In the genomic region with DNA sequence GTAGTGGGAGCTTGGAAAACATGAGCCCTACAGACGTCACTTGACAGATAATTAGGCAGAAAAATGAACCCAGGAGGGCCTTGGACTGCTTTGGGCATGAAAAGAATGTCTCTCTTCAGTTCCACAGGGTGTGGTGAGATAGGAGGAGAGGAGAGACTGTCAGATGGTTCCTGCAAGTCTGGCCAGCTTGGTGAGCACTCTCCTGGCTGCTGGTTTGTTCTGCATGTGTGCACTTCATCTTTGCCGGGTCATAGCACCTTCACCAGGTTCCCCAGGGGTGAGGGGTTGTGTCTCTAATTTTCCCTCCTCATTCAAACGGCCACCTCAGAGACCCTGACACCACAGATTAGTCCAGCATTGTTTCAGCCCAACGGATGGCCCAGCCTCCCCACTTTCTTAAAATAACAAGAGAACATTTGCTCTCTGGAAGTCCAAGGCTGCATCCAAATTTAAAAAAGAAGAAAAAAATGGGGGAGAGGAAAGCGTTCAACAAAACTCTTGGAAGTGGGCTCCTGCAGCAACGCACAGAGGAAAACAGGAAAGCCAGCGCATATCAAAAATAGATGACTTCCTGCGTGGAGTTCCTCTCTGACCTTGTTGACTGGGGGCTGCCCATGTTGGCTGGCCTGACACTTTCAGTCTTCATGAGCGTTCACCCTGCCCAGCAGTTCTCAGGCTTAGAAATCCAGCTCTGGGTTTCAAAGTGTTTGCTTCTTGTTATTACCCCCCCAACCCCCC, we compare ENCODE assay signal across 15 mouse cellular contexts.
A peak's percentile ranks its signal among the peaks of the same experiment; 100 is the strongest.
DNase-seq lines count a peak whose midpoint lies in the region; ATAC-seq and TF ChIP-seq lines count a peak whose summit lies in the region.
"Had no signal": no experiment of that assay in that cellular context is flagged by ENCODE, and none has a peak within 500 bp of the region (broad histone marks: within the 10 kb centered on the region; RNA-seq: fewer than 3 reads in every experiment).

No protein-coding gene starts in this region.

- no peaks in the 10 kb centered on the region for H3K36me3 ChIP-seq in liver, postnatal 0 days (replicated peaks; ENCODE audit: insufficient read depth, low read length)
- no peaks in the 10 kb centered on the region for H3K36me3 ChIP-seq in liver, embryonic 12.5 days
- no peaks in the 10 kb centered on the region for H3K36me3 ChIP-seq in kidney, postnatal 0 days (ENCODE audit: insufficient read depth, low read length)
- H3K36me3 ChIP-seq: embryonic facial prominence, embryonic 15.5 days; hindbrain, embryonic 15.5 days; limb, embryonic 13.5 days; neural tube, embryonic 12.5 days had no signal

- WGBS in liver, postnatal 0 days (ENCODE audit: insufficient replicate concordance): 22% methylated on average over 9 of the region's 9 CpGs
- WGBS in liver, embryonic 12.5 days (ENCODE audit: insufficient replicate concordance): 14% methylated on average over 9 of the region's 9 CpGs
- WGBS in kidney, postnatal 0 days: 39% methylated on average over 9 of the region's 9 CpGs

- no peak overlapping the region for H3K4me2 ChIP-seq in liver, postnatal 0 days (ENCODE audit: low read depth, low read length)
- no peak overlapping the region for H3K4me2 ChIP-seq in liver, embryonic 12.5 days
- H3K4me2 ChIP-seq in kidney, postnatal 0 days (ENCODE audit: low read length): no peak overlapping the region
- H3K4me2 ChIP-seq: embryonic facial prominence, embryonic 15.5 days; hindbrain, embryonic 15.5 days; limb, embryonic 13.5 days; midbrain, embryonic 11.5 days; neural tube, embryonic 12.5 days had no signal

- H3K9me3 ChIP-seq in liver, postnatal 0 days (ENCODE audit: low read length): no peaks in the 10 kb centered on the region
- H3K9me3 ChIP-seq in liver, embryonic 12.5 days (replicated peaks): no peaks in the 10 kb centered on the region
- H3K9me3 ChIP-seq in kidney, postnatal 0 days (replicated peaks; ENCODE audit: low read length): no peaks in the 10 kb centered on the region
- H3K9me3 ChIP-seq: embryonic facial prominence, embryonic 15.5 days; hindbrain, embryonic 15.5 days had no signal

- TF ChIP-seq CTCF in liver, postnatal 0 days (IDR thresholded peaks at IDR 0.05; ENCODE audit: low read depth): no peak
- TF ChIP-seq CTCF in kidney, postnatal 0 days (IDR thresholded peaks at IDR 0.05; ENCODE audit: low read depth): no peak

- H3K9ac ChIP-seq in liver, postnatal 0 days (replicated peaks): no peak overlapping the region
- no peak overlapping the region for H3K9ac ChIP-seq in liver, embryonic 12.5 days
- no peak overlapping the region for H3K9ac ChIP-seq in kidney, postnatal 0 days (ENCODE audit: low read depth, low read length)
- H3K9ac ChIP-seq: embryonic facial prominence, embryonic 15.5 days; hindbrain, embryonic 15.5 days; limb, embryonic 13.5 days; neural tube, embryonic 12.5 days had no signal

- 0 out of 2 replicates have a peak overlapping the region, but pooled peaks have one; percentile 11 for H3K27ac ChIP-seq in liver, postnatal 0 days (ENCODE audit: low read depth)
- H3K27ac ChIP-seq in liver, embryonic 12.5 days: no peak overlapping the region
- 0 out of 2 replicates have a peak overlapping the region, but pooled peaks have one; percentile 47 for H3K27ac ChIP-seq in kidney, postnatal 0 days
- H3K27ac ChIP-seq: embryonic facial prominence, embryonic 15.5 days; limb, embryonic 13.5 days; neural tube, embryonic 12.5 days had no signal

- no peak overlapping the region for H3K4me3 ChIP-seq in liver, postnatal 0 days (ENCODE audit: low read depth, low read length)
- H3K4me3 ChIP-seq in liver, embryonic 12.5 days: no peak overlapping the region
- H3K4me3 ChIP-seq in kidney, postnatal 0 days (replicated peaks; ENCODE audit: low read depth, low read length): no peak overlapping the region
- H3K4me3 ChIP-seq: embryonic facial prominence, embryonic 15.5 days; hindbrain, embryonic 15.5 days; limb, embryonic 13.5 days; neural tube, embryonic 12.5 days had no signal

- no peaks in the 10 kb centered on the region for H3K4me1 ChIP-seq in liver, postnatal 0 days (ENCODE audit: insufficient read depth)
- H3K4me1 ChIP-seq in liver, embryonic 12.5 days: peaks cover 8% of the 10 kb centered on the region; the same call in 1 of the 2 replicates
- peaks cover 18% of the 10 kb centered on the region for H3K4me1 ChIP-seq in kidney, postnatal 0 days (replicated peaks; ENCODE audit: insufficient read depth, low read length)
- H3K4me1 ChIP-seq: hindbrain, embryonic 15.5 days; neural tube, embryonic 12.5 days had no signal

- H3K27me3 ChIP-seq in liver, postnatal 0 days (ENCODE audit: insufficient read depth, low read length): no peaks in the 10 kb centered on the region
- H3K27me3 ChIP-seq in liver, embryonic 12.5 days (replicated peaks): no peaks in the 10 kb centered on the region
- no peaks in the 10 kb centered on the region for H3K27me3 ChIP-seq in kidney, postnatal 0 days (ENCODE audit: insufficient read depth, low read length)
- H3K27me3 ChIP-seq: embryonic facial prominence, embryonic 15.5 days; hindbrain, embryonic 15.5 days; limb, embryonic 13.5 days; neural tube, embryonic 12.5 days had no signal

- no peak for ATAC-seq in liver, postnatal 0 days
- ATAC-seq in liver, embryonic 12.5 days: no peak
- no peak for ATAC-seq in kidney, postnatal 0 days (replicated peaks; ENCODE audit: low FRiP score, low read depth)

- no peak for TF ChIP-seq EP300 in liver, postnatal 0 days (IDR thresholded peaks at IDR 0.05; ENCODE audit: low read depth)

- peak; percentile 36 to 68 for DNase-seq in adrenal gland, adult (ENCODE audit: inconsistent age in 2 of 2, low spot score in 1 of 2)
- DNase-seq in adrenal gland, postnatal 4 days (ENCODE audit: low spot score in 2 of 2): no peak
- no peak for DNase-seq in liver, postnatal 0 days
- DNase-seq in kidney, postnatal 0 days (ENCODE audit: low spot score): peak; percentile 46
- DNase-seq in retina, postnatal 1 day: peak; percentile 23
- DNase-seq in right cerebral cortex, postnatal 36 days (ENCODE audit: low spot score in 2 of 2): no peak
- DNase-seq in right cerebral cortex, postnatal 4 days: no peak
- DNase-seq: cerebellum, adult 9-11 months; right cerebral cortex, postnatal 25 days had no signal

Comparison
In these comparisons a context has a peak if more than half of its experiments do, and no peak if none do; other contexts are left out.
1. DNase-seq: peak in adrenal gland, adult (2 of 2), kidney, postnatal 0 days (single experiment) and retina, postnatal 1 day (single experiment); none in adrenal gland, postnatal 4 days (0 of 2), liver, postnatal 0 days (single experiment), right cerebral cortex, postnatal 36 days (0 of 2) and right cerebral cortex, postnatal 4 days (single experiment).